Mouse (Mus musculus) ES-E14 (cell line): Measurements from ENCODE around the gene Pctp. TPM values are rescaled to one million over a fixed set of nuclear protein-coding genes. Genes with fewer than 3 reads are reported as not detected.

ENCODE experiments used
- DNase-seq: peaks from one replicate; pipeline ENCODE4 v3.0.0-alpha.2; 2013; ENCODE audit warnings: low read depth, low spot score
- H3K27ac ChIP-seq: 2 replicates; pipeline ENCODE4 v1.5.1; 2012; ENCODE audit warnings: low read depth, mild to moderate bottlenecking, low read length, moderate library complexity, mixed read lengths; ENCODE audit not compliant: poor library complexity, insufficient read depth, severe bottlenecking
- H3K36me3 ChIP-seq: 2 replicates; pipeline ENCODE4 v1.6.1; 2012; ENCODE audit warnings: mild to moderate bottlenecking, low read length, moderate library complexity, mixed read lengths; ENCODE audit not compliant: control insufficient read depth, poor library complexity, insufficient read depth, severe bottlenecking
- H3K4me1 ChIP-seq, 2 experiments: fragments of 150-350 bp in 1 of 2; sonication (generic) in 1 of 2; 2 replicates each; pipeline ENCODE4 v1.6.1; 2012; ENCODE audit warnings: low read length in 2 of 2, mild to moderate bottlenecking in 1 of 2, mixed read lengths in 1 of 2; ENCODE audit not compliant: control insufficient read depth in 2 of 2, insufficient read depth in 2 of 2, poor library complexity in 1 of 2
- H3K4me3 ChIP-seq, 2 experiments: fragments of 150-350 bp in 1 of 2; sonication (generic) in 1 of 2; 2 replicates each; pipeline ENCODE4 v1.5.1; 2012; ENCODE audit warnings: low read length in 2 of 2, low read depth in 1 of 2, mild to moderate bottlenecking in 1 of 2, mixed read lengths in 1 of 2; ENCODE audit not compliant: insufficient read depth in 1 of 2, poor library complexity in 1 of 2, severe bottlenecking in 1 of 2
- H3K9ac ChIP-seq: 2 replicates; pipeline ENCODE4 v1.6.1; 2012; ENCODE audit warnings: low read depth, mild to moderate bottlenecking, low read length, mixed read lengths; ENCODE audit not compliant: poor library complexity, insufficient read depth, severe bottlenecking
- H3K9me3 ChIP-seq: fragments of 150-350 bp; sonication (generic); 2 replicates; pipeline ENCODE4 v1.6.1; 2012; ENCODE audit warnings: low read depth, mild to moderate bottlenecking, low read length; ENCODE audit not compliant: control insufficient read depth, insufficient read depth
- CHD2 ChIP-seq: IDR thresholded peaks from 2 replicates; pipeline ENCODE4 v1.6.1; 2014; ENCODE audit warnings: mild to moderate bottlenecking, low read depth, low read length, inconsistent platforms
- HCFC1 ChIP-seq: IDR thresholded peaks from 2 replicates; pipeline ENCODE4 v1.6.1; 2012; ENCODE audit warnings: low read length, inconsistent platforms, borderline replicate concordance; ENCODE audit not compliant: insufficient read depth
- MAFK ChIP-seq: IDR thresholded peaks from 2 replicates; pipeline ENCODE4 v1.6.1; 2014; ENCODE audit warnings: mild to moderate bottlenecking, low read depth, low read length, inconsistent platforms; ENCODE audit not compliant: insufficient read depth
- ZC3H11A ChIP-seq: IDR thresholded peaks from 2 replicates; pipeline ENCODE4 v1.6.1; 2012; ENCODE audit warnings: low read depth, mild to moderate bottlenecking, inconsistent platforms, low read length, borderline replicate concordance
- ZNF384 ChIP-seq: IDR thresholded peaks from 2 replicates; pipeline ENCODE4 v1.6.1; 2012; ENCODE audit warnings: low read depth, low read length, inconsistent platforms
- in situ Hi-C, 2 experiments: fragments of 600-800 bp; cut with MboI; formaldehyde crosslinking; loops; one replicate each; pipeline ENCODE4 v1.15.1; 2025; ENCODE audit warnings: low sequenced_read_pairs in 2 of 2, inconsistent platforms in 1 of 2; ENCODE audit not compliant: unreplicated experiment in 2 of 2
- total RNA-seq: library from RNA; depleted of rRNA; stranded (reverse); fragments of 300-350 nt; gene quantifications from 2 replicates; pipeline ENCODE4 v1.2.3, GENCODE M21; 2012

Gene Pctp
- total RNA-seq, 1 experiment: 4.2 TPM

DNA sequence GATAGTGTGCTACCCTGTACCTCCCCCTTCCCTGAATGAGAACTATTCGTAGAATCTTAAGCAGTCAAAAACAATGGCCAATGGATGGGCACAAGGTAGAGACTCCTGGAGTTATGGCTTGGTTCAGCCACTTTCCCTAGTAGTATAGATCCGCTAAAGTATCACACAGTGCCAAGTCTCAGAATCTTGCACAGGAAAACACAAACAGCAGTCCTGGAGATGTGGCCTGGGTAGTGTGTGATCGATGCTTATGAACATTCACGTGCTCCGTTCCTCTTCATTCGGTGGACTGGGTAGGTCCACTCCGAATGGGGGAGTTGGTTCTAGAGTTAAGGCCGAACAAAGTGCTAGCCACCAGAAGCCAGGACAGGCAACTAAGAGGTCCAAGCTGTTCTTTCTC is 26.1 kb upstream of the Pctp start:
- TF ChIP-seq CHD2 (no peak), HCFC1 (no peak), ZNF384 (no peak), MAFK (no peak), ZC3H11A (no peak)
- Histone ChIP-seq H3K4me1 (no peaks in the 10 kb centered on the region), H3K27ac (no peak overlapping the region), H3K9me3 (no peaks in the 10 kb centered on the region), H3K36me3 (no peaks in the 10 kb centered on the region), H3K4me3 (no peak overlapping the region), H3K9ac (no peak overlapping the region)
- DNase-seq: no peak
- in situ Hi-C loops: no loop called here

DNA sequence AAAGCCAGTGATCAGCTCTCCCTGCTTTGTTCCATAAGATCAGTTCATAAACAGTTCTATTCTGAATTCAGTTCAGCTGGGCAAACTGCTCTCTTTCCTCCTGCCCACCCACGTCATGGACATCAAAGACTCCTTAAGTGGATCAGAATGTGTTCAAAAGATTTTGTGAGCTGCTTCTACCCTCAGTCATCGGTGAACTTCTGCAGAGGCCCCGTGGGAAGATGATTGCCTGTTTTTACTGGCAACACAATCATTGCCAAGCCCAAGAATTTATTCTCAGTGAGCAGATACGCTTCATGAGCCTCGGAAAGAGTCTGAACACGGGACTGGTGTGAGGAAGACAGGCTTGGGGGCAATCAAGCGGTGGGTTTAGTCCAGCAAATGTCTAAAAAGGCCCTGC is 24.5 kb upstream of the Pctp start:
- no peak for TF ChIP-seq MAFK
- TF ChIP-seq CHD2: no peak
- TF ChIP-seq HCFC1: no peak
- no peak for TF ChIP-seq ZC3H11A
- TF ChIP-seq ZNF384: no peak
- Histone ChIP-seq H3K27ac (no peak overlapping the region), H3K36me3 (no peaks in the 10 kb centered on the region), H3K4me1 (no peaks in the 10 kb centered on the region), H3K4me3 (no peak overlapping the region), H3K9ac (no peak overlapping the region), H3K9me3 (no peaks in the 10 kb centered on the region)
- DNase-seq: no peak
- in situ Hi-C loops: no loop called here

DNA sequence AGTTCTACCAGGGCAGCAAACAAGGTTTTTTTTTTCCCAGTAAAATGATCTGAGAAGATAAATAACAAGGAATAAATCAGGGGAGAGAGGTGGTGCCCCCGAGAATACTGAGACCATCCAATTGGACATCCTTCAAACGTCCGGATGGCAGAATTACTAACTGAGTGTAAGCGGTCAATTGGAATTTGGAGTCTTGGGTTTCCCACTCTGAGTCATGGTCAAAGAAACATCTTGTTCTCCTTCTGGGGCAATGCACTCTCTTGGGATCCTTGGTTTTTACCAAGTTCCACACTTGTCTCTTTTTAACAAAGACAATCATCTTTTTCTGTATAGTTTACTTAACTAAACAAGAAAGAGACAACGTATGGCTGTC is 24.1 kb upstream of the Pctp start:
- H3K9ac ChIP-seq: no peak overlapping the region
- TF ChIP-seq ZC3H11A: no peak
- no peak for TF ChIP-seq HCFC1
- TF ChIP-seq ZNF384: no peak
- no peak for TF ChIP-seq CHD2
- no peak for TF ChIP-seq MAFK
- H3K27ac ChIP-seq: no peak overlapping the region
- H3K9me3 ChIP-seq: no peaks in the 10 kb centered on the region
- no peaks in the 10 kb centered on the region for H3K36me3 ChIP-seq
- no peak for DNase-seq
- no peaks in the 10 kb centered on the region for H3K4me1 ChIP-seq
- H3K4me3 ChIP-seq: no peak overlapping the region
- in situ Hi-C loops: no loop called here

DNA sequence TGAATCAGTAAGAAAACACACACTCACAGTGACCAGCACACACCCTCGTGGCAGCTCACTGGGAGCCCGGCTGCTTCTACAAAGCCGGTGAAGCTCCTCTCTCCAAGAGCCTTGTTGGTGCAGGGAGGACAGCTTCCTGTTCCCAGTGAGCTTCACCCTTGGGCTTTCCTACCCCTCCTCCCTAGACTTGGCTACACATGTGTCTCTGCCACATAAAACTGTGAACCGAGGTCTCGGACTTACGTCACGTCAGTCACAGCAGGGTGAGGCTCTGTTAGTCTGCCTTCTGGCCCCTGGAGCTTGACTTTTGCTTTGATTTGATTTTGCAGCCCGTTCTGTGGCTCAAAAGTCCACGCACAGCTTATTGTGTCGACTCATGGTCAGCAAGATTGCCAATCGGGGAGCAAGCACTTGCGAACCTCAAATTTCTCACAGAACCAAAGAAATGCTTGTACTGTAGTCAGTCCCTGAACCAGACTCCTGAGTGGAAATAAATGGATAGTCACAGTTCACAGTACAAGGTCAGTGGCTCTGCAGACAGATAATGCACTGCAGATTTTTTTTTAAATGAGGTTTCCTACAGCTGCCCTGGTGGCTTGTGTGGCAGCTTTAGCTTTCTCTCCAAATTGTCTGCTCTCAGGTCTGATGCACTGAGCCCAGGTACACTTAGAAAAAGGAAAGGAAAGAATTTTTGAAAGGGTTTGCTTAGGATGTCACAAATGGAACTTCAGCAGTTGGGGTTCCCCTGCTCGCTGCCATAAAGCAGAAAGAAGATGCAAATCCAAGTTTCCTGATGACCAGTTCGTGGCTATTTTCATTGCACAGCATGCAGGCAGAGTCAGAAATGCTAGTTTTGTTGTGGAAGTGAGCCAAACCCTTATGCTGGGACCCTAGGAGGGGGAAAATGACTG is 23.5 kb upstream of the Pctp start:
- Histone ChIP-seq H3K36me3 (no peaks in the 10 kb centered on the region), H3K9me3 (no peaks in the 10 kb centered on the region), H3K4me1 (no peaks in the 10 kb centered on the region), H3K9ac (no peak overlapping the region), H3K27ac (no peak overlapping the region), H3K4me3 (no peak overlapping the region)
- no peak for DNase-seq
- in situ Hi-C loops: no loop called here
- TF ChIP-seq HCFC1 (no peak), CHD2 (no peak), ZNF384 (no peak), ZC3H11A (no peak), MAFK (no peak)
